Mouse (Mus musculus) embryonic facial prominence, embryonic 13.5 days (tissue): ENCODE results near the gene Psme2. TPM values are rescaled to one million over a fixed set of nuclear protein-coding genes. Genes with fewer than 3 reads are reported as not detected.
A peak's percentile ranks its signal among the peaks of the same experiment; 100 is the strongest.

Experiments
- ATAC-seq: fragments of 200-750 bp; cut with Nextera tagmentation; 2 replicates; pipeline ENCODE4 v1.8.0; 2017; ENCODE audit warnings: low read depth; ENCODE audit not compliant: insufficient number of reproducible peaks, insufficient read depth, low FRiP score, low TSS enrichment
- H3K27ac ChIP-seq: fragments of 300-500 bp; sonication (generic); 2 replicates; pipeline ENCODE4 v1.5.1; 2015; ENCODE audit warnings: moderate library complexity, mild to moderate bottlenecking, inconsistent platforms
- H3K27me3 ChIP-seq: fragments of 300-500 bp; sonication (generic); 2 replicates; pipeline ENCODE4 v1.6.1; 2015; ENCODE audit warnings: mild to moderate bottlenecking, inconsistent platforms
- H3K36me3 ChIP-seq: fragments of 300-500 bp; sonication (generic); 2 replicates; pipeline ENCODE4 v1.6.1; 2015; ENCODE audit warnings: mild to moderate bottlenecking, inconsistent platforms
- H3K4me1 ChIP-seq: fragments of 300-500 bp; sonication (generic); 2 replicates; pipeline ENCODE4 v1.6.1; 2015; ENCODE audit warnings: inconsistent platforms
- H3K4me2 ChIP-seq: fragments of 300-500 bp; sonication (generic); 2 replicates; pipeline ENCODE4 v1.6.1; 2015; ENCODE audit warnings: moderate library complexity, mild to moderate bottlenecking, inconsistent platforms
- H3K4me3 ChIP-seq: fragments of 300-500 bp; sonication (generic); 2 replicates; pipeline ENCODE4 v1.5.1; 2015; ENCODE audit warnings: mild to moderate bottlenecking, inconsistent platforms
- H3K9ac ChIP-seq: fragments of 300-500 bp; sonication (generic); 2 replicates; pipeline ENCODE4 v1.6.1; 2015; ENCODE audit warnings: mild to moderate bottlenecking, inconsistent platforms
- H3K9me3 ChIP-seq: fragments of 300-500 bp; sonication (generic); 2 replicates; pipeline ENCODE4 v1.6.1; 2016; ENCODE audit warnings: inconsistent platforms
- WGBS: fragments of 180-500 bp; shearing (Covaris S2); methylation state at CpG from one replicate; pipeline ENCODE4 v1.1.7; 2015; ENCODE audit warnings: mixed read lengths; 5-methylcytosine and 5-hydroxymethylcytosine counted together
- polyA plus RNA-seq: library from polyadenylated mRNA; unstranded; fragments of >200 nt; fragmentation: Nextera tagmentation; extraction: Ambion mirVana; gene quantifications from 2 replicates; pipeline ENCODE4 v1.2.1, GENCODE M21; 2015

The Psme2 gene
- polyA plus RNA-seq, 1 experiment from 2014 or later: 267 TPM

DNA sequence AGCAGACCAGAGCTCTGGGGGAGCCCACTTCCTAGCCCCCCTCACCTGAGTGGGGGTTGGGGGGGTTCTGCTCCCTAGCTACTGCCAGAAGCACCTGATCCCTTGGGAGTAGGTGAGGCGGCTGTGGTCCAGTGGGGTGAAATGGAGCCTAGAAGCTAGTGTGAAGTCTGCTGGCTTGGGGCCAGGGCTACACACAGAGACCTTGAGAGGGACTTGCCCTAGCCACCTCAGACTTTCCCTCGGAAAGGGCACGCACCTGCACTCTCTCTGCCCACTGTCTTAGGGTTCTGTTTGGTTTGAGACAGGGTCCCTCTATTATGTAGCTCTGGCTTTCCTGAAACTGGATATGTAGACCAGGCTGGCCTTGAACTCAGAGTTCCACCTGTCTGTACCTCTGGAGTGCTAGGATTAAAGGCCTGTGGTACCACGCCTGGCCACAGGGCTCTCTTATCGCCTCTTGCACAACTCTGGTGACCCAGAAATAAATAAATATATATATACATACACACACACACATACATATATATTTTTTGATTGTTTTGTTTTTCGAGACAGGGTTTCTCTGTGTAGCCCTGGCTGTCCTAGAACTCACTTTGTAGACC, 12.1 kb downstream of the Psme2 start:
- Histone ChIP-seq H3K27ac (peak overlapping the region; percentile 78), H3K4me2 (peak overlapping the region; percentile 73), H3K4me3 (peak overlapping the region; percentile 82), H3K27me3 (no peaks in the 10 kb centered on the region), H3K9ac (peak overlapping the region; percentile 95), H3K36me3 (peaks cover 26% of the 10 kb centered on the region), H3K4me1 (peaks cover 14% of the 10 kb centered on the region), H3K9me3 (no peaks in the 10 kb centered on the region)
- ATAC-seq: peak; percentile 34
- WGBS: 27% methylated on average over 6 of the region's 6 CpGs

DNA sequence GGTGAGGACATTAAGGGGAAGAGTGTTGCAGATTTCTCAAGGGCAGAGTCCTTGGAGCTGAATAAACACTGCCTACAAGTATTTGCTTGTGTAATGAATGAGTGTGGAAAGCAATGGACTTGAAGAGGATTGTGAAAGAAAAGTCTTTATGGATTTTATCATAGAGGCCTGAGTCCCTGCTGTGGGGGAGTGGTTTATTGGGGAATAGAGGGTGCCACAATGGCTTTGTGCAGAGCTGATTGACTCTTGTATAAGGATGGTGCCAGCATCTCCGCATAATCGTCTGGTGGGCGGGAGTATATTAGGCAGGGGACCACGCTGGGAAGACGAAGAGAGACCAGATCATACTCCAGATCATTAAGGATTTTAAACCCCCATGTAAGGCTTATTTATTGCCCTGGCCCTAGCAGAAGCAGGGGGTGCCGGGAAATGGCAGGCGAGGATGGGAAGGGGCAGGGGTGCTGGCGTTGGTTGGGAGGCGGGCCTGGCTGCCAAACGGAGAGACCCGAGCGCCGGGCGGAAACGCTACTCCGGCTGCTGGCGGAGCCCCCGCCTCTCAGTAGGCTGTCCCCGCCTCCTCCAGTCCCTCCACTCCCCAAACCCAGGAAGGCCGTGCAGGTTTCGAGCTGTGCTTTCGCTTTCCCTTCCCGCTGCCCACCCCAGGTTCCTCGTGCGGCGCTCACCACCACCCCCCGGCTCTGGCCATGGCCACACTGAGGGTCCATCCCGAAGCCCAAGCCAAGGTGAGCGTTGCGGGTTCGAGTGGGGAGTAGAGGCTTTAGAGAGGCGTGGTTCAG, 12.8 kb downstream of the Psme2 start, which contains the start of gene Psme1:
Psme1 (plus strand) TSS at position 253 of the 797 bp plus-strand sequence.
- peak; percentile 89 for ATAC-seq
- Histone ChIP-seq H3K4me1 (peaks cover 14% of the 10 kb centered on the region), H3K9me3 (no peaks in the 10 kb centered on the region), H3K27ac (peak within 1 kb of the TSS; percentile 78), H3K4me2 (peak within 1 kb of the TSS; percentile 73), H3K9ac (peak within 1 kb of the TSS; percentile 95), H3K36me3 (peaks cover 26% of the 10 kb centered on the region), H3K4me3 (peak within 1 kb of the TSS; percentile 82), H3K27me3 (no peaks in the 10 kb centered on the region)
- WGBS: under 1% methylated on average over 27 of the region's 32 CpGs

DNA sequence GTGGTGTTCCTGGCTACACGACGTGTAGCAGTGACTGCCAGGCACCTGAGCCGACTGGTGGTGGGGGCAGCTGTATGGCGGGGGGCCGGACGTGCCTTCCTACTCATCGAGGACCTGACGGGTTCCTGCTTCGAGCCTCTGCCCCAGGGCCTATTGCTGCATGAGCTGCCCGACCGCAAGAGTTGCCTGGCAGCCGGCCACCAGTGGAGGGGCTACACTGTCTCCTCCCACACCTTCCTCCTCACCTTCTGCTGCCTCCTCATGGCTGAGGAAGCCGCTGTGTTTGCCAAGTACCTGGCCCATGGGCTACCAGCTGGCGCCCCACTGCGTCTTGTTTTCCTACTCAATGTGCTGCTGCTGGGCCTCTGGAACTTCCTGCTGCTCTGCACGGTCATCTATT, 14.5 kb downstream of the Psme2 start:
- no peaks in the 10 kb centered on the region for H3K9me3 ChIP-seq
- peaks cover 16% of the 10 kb centered on the region for H3K36me3 ChIP-seq
- 74% methylated on average over 16 of the region's 16 CpGs for WGBS
- H3K4me3 ChIP-seq: no peak overlapping the region
- no peak overlapping the region for H3K9ac ChIP-seq
- H3K4me1 ChIP-seq: peaks cover 14% of the 10 kb centered on the region
- no peak overlapping the region for H3K27ac ChIP-seq
- no peak overlapping the region for H3K4me2 ChIP-seq
- no peaks in the 10 kb centered on the region for H3K27me3 ChIP-seq
- no peak for ATAC-seq

DNA sequence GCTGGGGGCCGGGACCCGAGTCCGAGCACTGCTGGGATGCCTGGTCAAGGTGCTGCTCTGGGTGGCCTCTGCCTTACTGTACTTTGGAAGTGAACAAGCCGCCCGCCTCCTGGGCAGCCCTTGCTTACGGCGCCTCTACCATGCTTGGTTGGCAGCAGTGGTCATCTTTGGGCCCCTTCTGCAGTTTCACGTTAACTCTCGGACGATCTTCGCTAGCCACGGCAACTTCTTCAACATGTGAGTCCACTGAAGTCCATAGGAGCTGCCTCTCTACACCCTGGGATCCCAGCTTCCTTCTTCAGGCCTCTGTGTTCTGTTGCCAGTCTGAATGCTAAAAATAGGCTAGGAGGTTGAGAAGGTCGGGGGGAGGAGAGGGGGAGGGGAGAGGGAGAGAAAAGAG, 15.2 kb downstream of the Psme2 start:
- no peak for ATAC-seq
- Histone ChIP-seq H3K4me1 (peaks cover 14% of the 10 kb centered on the region), H3K9ac (0 out of 2 replicates have a peak overlapping the region, but pooled peaks have one; percentile 32), H3K36me3 (peaks cover 13% of the 10 kb centered on the region), H3K4me3 (no peak overlapping the region), H3K9me3 (no peaks in the 10 kb centered on the region), H3K4me2 (no peak overlapping the region), H3K27me3 (no peaks in the 10 kb centered on the region), H3K27ac (no peak overlapping the region)
- WGBS: 67% methylated on average over 13 of the region's 13 CpGs

DNA sequence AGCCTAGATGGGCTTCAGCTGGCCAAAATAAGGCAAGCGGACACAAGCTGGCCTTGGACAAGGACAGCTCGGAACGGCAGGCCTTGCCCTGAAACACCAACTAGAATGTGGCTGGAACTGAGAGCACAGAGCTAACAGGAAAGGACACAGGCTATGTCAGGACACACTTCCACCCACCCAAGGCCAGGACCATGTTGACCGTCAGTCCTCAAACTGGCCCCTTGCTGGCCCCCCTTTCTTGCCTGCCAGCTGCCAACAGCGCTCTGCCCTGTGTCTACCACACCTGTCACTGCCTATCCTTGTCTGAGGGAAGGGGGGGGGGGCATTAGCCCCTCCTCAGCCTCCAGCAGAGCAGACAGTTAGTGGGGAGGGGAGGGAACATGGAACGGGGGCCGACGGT, 15.6 kb downstream of the Psme2 start, which contains the start of gene Fitm1:
Fitm1 (plus strand) TSS at position 316 of the 400 bp plus-strand sequence.
- peaks cover 14% of the 10 kb centered on the region for H3K4me1 ChIP-seq
- no peak within 1 kb of the TSS for H3K4me3 ChIP-seq
- H3K36me3 ChIP-seq: peaks cover 12% of the 10 kb centered on the region; the same call in 1 of the 2 replicates
- no peaks in the 10 kb centered on the region for H3K9me3 ChIP-seq
- WGBS: 77% methylated on average over 8 of the region's 8 CpGs
- H3K4me2 ChIP-seq: no peak within 1 kb of the TSS
- no peak for ATAC-seq
- H3K9ac ChIP-seq: 0 out of 2 replicates have a peak within 1 kb of the TSS, but pooled peaks have one; percentile 32
- H3K27ac ChIP-seq: no peak within 1 kb of the TSS
- no peaks in the 10 kb centered on the region for H3K27me3 ChIP-seq

DNA sequence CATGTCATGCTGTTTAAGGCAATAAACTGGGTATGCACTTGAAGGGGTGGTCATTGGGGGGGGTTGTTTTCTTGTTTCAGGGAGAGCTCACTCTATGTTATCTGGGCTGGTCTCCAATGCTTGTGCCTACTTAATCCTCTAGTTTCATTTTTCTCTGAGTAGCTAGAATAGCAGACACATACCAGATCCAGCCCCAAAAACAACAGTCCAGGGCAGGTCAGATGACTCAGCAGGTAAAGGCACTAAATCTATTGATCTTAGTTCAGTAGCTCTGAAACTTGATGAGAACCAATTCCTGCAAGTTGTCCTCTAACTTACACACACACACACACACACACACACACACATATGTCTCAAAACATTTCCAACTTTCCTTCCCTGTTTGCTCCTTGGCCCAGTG, 19.2 kb downstream of the Psme2 start:
- Histone ChIP-seq H3K27me3 (no peaks in the 10 kb centered on the region), H3K36me3 (peaks cover 35% of the 10 kb centered on the region), H3K9me3 (no peaks in the 10 kb centered on the region), H3K9ac (no peak overlapping the region), H3K27ac (no peak overlapping the region), H3K4me3 (no peak overlapping the region), H3K4me2 (no peak overlapping the region), H3K4me1 (0 out of 2 replicates have a peak, but pooled peaks cover 5% of the 10 kb centered on the region)
- no peak for ATAC-seq

- 91% methylated on average over 2 of the region's 2 CpGs for WGBS
- peaks cover 47% of the 10 kb centered on the region for H3K36me3 ChIP-seq
- H3K4me1 ChIP-seq: 0 out of 2 replicates have a peak, but pooled peaks cover 4% of the 10 kb centered on the region
These were observed 20.3 kb downstream of the Psme2 start for GRCm38 (mm10) chr14:55570588-55570987.

GRCm38 (mm10) chr14:55567496-55567895, 23.4 kb downstream of the Psme2 start:
- Histone ChIP-seq H3K4me1 (no peaks in the 10 kb centered on the region), H3K4me3 (no peak overlapping the region), H3K4me2 (no peak overlapping the region), H3K27ac (no peak overlapping the region), H3K9me3 (no peaks in the 10 kb centered on the region), H3K27me3 (no peaks in the 10 kb centered on the region), H3K9ac (no peak overlapping the region), H3K36me3 (peaks cover 71% of the 10 kb centered on the region)
- ATAC-seq: no peak
- WGBS: 95% methylated on average over 3 of the region's 3 CpGs

More at GRCm38 (mm10) chr14:55570588-55570987, 20.3 kb downstream of the Psme2 start:
- Histone ChIP-seq H3K27me3 (no peaks in the 10 kb centered on the region), H3K4me2 (no peak overlapping the region), H3K27ac (no peak overlapping the region), H3K9ac (no peak overlapping the region), H3K9me3 (no peaks in the 10 kb centered on the region), H3K4me3 (no peak overlapping the region)
- ATAC-seq: no peak

GRCm38 (mm10) chr14:55565748-55566147, 25.2 kb downstream of the Psme2 start:
- H3K36me3 ChIP-seq: peaks cover 68% of the 10 kb centered on the region
- ATAC-seq: no peak
- no peak overlapping the region for H3K4me3 ChIP-seq

DNA sequence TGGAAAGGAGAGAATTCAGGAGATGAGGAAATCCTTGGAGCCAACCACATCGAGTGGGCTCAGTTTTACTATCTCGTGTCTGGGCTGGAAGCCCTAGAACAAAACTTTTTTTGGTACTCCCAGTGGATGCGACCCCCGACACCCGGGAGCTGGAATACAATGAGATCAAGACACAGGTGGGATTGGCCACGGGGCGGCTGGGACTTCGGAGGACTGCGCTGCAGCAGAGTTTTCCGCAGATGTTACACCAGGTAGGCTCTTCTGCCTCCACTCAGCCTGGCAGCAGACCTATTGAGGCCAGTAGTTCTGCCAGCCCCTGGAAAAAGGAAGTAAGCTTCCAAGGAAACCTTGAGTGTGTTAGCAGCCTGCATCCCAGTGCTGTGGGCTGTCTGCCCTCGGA, 27.7 kb downstream of the Psme2 start:
- 89% methylated on average over 11 of the region's 11 CpGs for WGBS
- peaks cover 50% of the 10 kb centered on the region for H3K36me3 ChIP-seq
- no peak for ATAC-seq

More at GRCm38 (mm10) chr14:55565748-55566147, 25.2 kb downstream of the Psme2 start:
- WGBS: 88% methylated on average over 3 of the region's 3 CpGs
- Histone ChIP-seq H3K27me3 (no peaks in the 10 kb centered on the region), H3K9me3 (no peaks in the 10 kb centered on the region), H3K9ac (no peak overlapping the region), H3K4me1 (peaks cover 13% of the 10 kb centered on the region), H3K4me2 (no peak overlapping the region), H3K27ac (no peak overlapping the region)

DNA sequence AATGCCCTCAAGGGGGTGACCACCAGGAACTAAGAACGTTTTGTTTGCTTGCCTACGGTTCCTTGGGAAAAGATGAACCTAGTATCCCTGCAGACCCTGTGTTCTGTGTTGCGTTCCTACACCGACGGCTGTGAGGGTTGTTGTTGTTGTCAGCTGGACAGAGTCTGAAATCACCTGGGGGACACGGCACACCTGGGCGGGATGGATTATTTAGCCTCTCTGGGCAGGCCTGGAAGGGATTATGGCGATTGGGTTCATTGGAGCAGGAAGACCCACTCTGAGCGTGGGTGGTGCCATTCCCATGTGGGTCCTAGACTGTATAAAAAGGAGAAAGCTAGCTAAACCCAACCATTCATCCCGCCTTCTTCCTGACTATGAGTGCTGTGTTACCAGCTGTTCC, 29.1 kb downstream of the Psme2 start:
- H3K9ac ChIP-seq: peak overlapping the region; percentile 75; the same call in 1 of the 2 replicates
- no peak for ATAC-seq
- H3K27me3 ChIP-seq: no peaks in the 10 kb centered on the region
- peaks cover 17% of the 10 kb centered on the region for H3K4me1 ChIP-seq
- peaks cover 36% of the 10 kb centered on the region for H3K36me3 ChIP-seq
- peak overlapping the region; percentile 70; the same call in 1 of the 2 replicates for H3K4me3 ChIP-seq
- no peak overlapping the region for H3K27ac ChIP-seq
- 72% methylated on average over 10 of the region's 10 CpGs for WGBS
- H3K9me3 ChIP-seq: no peaks in the 10 kb centered on the region
- H3K4me2 ChIP-seq: peak overlapping the region; percentile 80

More for the DNA sequence above, 27.7 kb downstream of the Psme2 start:
- H3K4me1 ChIP-seq: peaks cover 13% of the 10 kb centered on the region
- 0 out of 2 replicates have a peak overlapping the region, but pooled peaks have one; percentile 1 for H3K9ac ChIP-seq
- H3K27me3 ChIP-seq: no peaks in the 10 kb centered on the region
- H3K4me2 ChIP-seq: no peak overlapping the region
- no peaks in the 10 kb centered on the region for H3K9me3 ChIP-seq
- no peak overlapping the region for H3K27ac ChIP-seq
- no peak overlapping the region for H3K4me3 ChIP-seq
